Mouse (Mus musculus) CD4-positive, CD25-positive, alpha-beta regulatory T cell, adult 4 months (primary cell): ENCODE measurements around the gene Anapc15-ps. TPM values are rescaled to one million over a fixed set of nuclear protein-coding genes. Genes with fewer than 3 reads are reported as not detected.

Source experiments
- ATAC-seq: one replicate; pipeline ENCODE4 v1.8.0; 2017
- polyA plus RNA-seq, 2 experiments: library from polyadenylated mRNA; unstranded; fragments of 100-300 nt; shearing (Covaris generic); gene quantifications; one replicate each; pipeline ENCODE4 v1.2.1; 2017

Anapc15-ps gene
- polyA plus RNA-seq, 2 experiments from 2014 or later = not detected

DNA sequence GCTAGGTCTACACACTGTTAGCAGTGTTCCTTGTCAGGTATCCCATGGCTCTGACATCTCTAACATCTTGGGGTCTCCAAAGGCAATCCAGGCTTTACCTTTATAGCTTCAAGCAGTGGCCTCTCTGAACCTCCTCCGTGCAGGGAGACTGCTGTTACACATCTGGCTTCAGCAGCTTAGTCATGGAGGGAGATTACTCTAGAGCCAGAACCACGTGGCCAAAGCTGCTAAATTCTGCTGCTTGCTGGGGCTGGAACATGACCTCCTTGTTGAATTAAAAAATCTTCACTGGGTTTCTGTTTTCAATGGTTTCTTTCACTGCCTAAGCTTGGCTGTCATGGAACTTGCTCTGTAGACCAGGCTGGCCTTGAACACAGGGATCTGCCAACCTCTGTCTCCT lies 44.9 kb downstream of the Anapc15-ps start:
- no peak for ATAC-seq

DNA sequence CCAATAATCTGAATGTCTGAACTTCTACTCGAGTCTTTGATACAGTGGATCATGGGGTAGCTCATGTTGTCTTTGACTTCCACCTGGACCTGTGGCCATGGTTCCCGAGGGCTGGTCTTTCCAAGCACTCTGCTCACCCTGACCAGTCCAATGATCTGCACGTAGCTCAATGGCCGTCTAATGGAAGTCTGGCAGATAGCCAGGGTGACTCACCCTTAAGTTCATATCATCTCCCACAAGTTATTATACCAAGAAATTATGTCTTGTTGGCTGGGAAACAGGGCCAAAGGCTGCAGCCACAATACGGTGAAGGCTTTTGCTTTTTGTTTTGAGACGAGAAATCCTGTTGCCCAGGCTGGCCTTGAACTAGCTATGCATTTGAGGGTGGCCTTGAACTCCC lies 45.9 kb downstream of the Anapc15-ps start:
- no peak for ATAC-seq

DNA sequence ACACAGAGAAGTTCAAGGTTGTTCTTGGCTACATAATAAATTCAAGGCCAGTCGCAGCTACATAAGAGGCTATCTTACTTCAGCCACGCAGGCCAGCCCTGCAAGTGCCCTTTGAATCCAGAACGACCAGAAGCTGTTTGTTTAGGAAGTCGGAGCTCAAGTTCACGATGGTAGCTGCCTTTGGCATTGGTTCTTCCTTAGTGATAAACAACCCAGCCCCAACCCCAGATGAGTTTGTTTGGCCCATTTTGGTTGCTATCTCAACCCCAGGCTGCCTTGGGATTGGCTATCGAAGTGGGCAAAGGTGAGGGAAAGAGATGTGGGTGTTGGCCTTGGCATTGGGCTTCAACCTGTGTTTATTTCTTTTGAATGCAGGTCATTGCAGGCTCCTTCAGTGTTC lies 48.0 kb downstream of the Anapc15-ps start:
- no peak for ATAC-seq

DNA sequence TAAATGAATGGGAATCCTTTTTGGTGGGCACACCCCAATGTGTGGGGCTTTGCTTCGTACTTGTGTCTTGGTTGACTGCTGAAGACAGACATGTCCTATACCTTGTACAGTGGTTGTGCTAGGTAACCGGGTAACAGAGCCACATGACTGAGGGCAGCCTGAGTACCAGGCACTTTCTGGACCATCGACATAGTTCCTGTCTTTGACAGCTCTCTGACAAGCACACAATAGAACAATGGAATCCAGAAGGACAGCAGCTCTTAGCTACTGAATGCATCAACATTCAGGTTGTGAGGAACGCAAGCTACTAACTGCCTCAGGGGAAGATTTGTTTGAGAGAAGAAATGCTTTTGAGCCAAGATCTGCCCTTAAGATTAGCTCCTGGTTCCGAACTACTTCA lies 49.2 kb downstream of the Anapc15-ps start:
- ATAC-seq = no peak

DNA sequence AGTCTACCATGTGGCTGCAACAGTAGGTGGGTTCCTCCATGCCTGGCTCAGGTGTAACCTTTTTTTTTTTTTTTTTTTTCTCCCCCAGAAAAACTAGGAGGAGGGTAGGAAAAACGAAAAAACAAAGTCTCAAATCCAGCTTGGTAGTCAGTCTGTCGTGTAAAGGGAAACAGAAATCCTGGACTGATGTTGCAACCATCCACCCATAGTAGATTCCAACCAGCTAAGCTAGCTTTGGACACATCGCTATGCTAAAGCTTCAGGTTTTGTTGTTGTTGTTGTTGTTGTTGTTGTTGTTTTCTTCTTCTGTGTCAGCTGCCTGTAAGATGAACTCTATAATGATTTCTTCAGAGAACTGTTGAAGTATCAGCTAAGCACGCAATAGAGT lies 49.7 kb downstream of the Anapc15-ps start:
- ATAC-seq = no peak

Other genes with a start within 250 kb of the Anapc15-ps start
- gene Mrpl42, start 171.5 kb downstream of the Anapc15-ps start, polyA plus RNA-seq = 100 to 1,000 TPM; 167 TPM
- 100 to 1,000 TPM; 307 to 309 TPM for gene Ube2n, start 158.3 kb downstream of the Anapc15-ps start, polyA plus RNA-seq
- 1 to 10 TPM; 7.0 to 9.1 TPM for gene Nudt4, start 109.3 kb downstream of the Anapc15-ps start, polyA plus RNA-seq
- gene Gm33543, start 169.5 kb upstream of the Anapc15-ps start, polyA plus RNA-seq = not detected